Mouse (Mus musculus): ENCODE data around the gene Tle3.

Gene Tle3

GRCm38 (mm10) chr9:61371755-61372509, at the start of gene Tle3:
Tle3 (plus strand) TSS chr9:61372366.
- peak; percentile 99 for DNase-seq

GRCm38 (mm10) chr9:61323221-61323620, 48.9 kb upstream of the Tle3 start:
- no peak for DNase-seq

GRCm38 (mm10) chr9:61323879-61324278, 48.3 kb upstream of the Tle3 start:
- no peak for DNase-seq

- no peak for DNase-seq
Measured at GRCm38 (mm10) chr9:61324354-61324753, 47.8 kb upstream of the Tle3 start.

- DNase-seq: no peak
Measured at GRCm38 (mm10) chr9:61325012-61325411, 47.2 kb upstream of the Tle3 start.

- no peak for DNase-seq
Measured at GRCm38 (mm10) chr9:61325931-61326351, 46.2 kb upstream of the Tle3 start.

GRCm38 (mm10) chr9:61326922-61327321, 45.2 kb upstream of the Tle3 start:
- DNase-seq: no peak

- DNase-seq: no peak
Measured at GRCm38 (mm10) chr9:61328173-61328572, 44.0 kb upstream of the Tle3 start.

- DNase-seq: no peak
Measured at GRCm38 (mm10) chr9:61330747-61331146, 41.4 kb upstream of the Tle3 start.

- DNase-seq: no peak
Measured at GRCm38 (mm10) chr9:61332226-61332936, 39.8 kb upstream of the Tle3 start.

- no peak for DNase-seq
Measured at GRCm38 (mm10) chr9:61336179-61336578, 36.0 kb upstream of the Tle3 start.

GRCm38 (mm10) chr9:61336591-61337587, 35.3 kb upstream of the Tle3 start:
- peak; percentile 61 to 78 for DNase-seq

- DNase-seq: no peak
Measured at GRCm38 (mm10) chr9:61337665-61338064, 34.5 kb upstream of the Tle3 start.

- DNase-seq: peak; percentile 42 to 59
Measured at GRCm38 (mm10) chr9:61339311-61339710, 32.9 kb upstream of the Tle3 start.

- DNase-seq: no peak
Measured at GRCm38 (mm10) chr9:61340333-61340732, 31.8 kb upstream of the Tle3 start.

- DNase-seq: no peak
Measured at GRCm38 (mm10) chr9:61342297-61342696, 29.9 kb upstream of the Tle3 start.

GRCm38 (mm10) chr9:61344684-61345083, 27.5 kb upstream of the Tle3 start:
- no peak for DNase-seq

GRCm38 (mm10) chr9:61347011-61347410, 25.2 kb upstream of the Tle3 start:
- DNase-seq: peak in 1 of 2 experiments; percentile 30

GRCm38 (mm10) chr9:61348036-61348435, 24.1 kb upstream of the Tle3 start:
- peak; percentile 48 to 49 for DNase-seq

- no peak for DNase-seq
Measured at GRCm38 (mm10) chr9:61348616-61349015, 23.6 kb upstream of the Tle3 start.

- DNase-seq: peak; percentile 61 to 71
Measured at GRCm38 (mm10) chr9:61349697-61350096, 22.5 kb upstream of the Tle3 start.

GRCm38 (mm10) chr9:61351164-61351563, 21.0 kb upstream of the Tle3 start:
- peak; percentile 75 to 87 for DNase-seq

- no peak for DNase-seq
Measured at GRCm38 (mm10) chr9:61358933-61359332, 13.2 kb upstream of the Tle3 start.

All from lung, postnatal 4 days (tissue).